13 mouse cellular contexts compared by ENCODE assay signal in the genomic region with DNA sequence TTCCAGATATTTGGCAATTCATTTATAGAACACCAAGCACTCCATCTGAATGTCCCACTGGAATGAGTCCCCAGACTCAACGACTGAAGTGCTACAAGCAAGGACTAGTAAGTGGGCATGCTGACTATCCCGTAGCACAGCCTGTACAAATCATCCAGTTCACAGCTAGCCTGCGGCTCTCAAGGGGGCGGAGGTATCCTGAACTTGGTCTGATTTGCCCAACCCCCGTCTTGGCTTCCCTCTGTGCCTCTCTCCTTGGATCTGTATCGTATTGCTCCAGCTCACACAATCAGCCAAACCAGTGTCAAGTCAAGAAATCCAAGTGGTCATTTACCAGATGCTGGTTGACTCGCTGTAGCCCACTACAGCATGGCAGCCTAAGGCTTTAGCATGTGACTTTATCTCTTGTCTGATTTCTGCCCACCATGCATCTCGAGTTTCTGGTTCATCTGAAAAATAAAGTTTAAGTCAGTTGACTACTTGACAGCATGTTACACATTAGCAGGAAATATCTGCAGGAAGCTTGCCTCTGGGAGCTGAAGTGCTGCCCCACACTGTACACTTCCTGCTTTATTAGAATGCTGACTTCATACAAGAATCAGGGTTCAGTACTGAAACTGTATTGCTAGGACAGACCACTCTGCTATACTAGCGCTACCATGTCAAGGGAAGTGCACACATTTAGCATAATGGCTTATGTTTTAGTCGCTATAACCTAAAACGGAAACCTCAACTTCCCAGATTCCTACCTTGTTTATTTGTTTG. TPM values are rescaled to one million over a fixed set of nuclear protein-coding genes. Genes with fewer than 3 reads are reported as not detected.
DNase-seq lines count a peak whose midpoint lies in the region; ATAC-seq and TF ChIP-seq lines count a peak whose summit lies in the region.
"Had no signal": no experiment of that assay in that cellular context is flagged by ENCODE, and none has a peak within 500 bp of the region (broad histone marks: within the 10 kb centered on the region; RNA-seq: fewer than 3 reads in every experiment).

No protein-coding gene starts in this region.

- WGBS in heart, embryonic 12.5 days: 68% methylated on average over 11 of the region's 11 CpGs
- whole genome bisulfite sequencing in liver, embryonic 14.5 days (ENCODE audit: insufficient replicate concordance): 70% methylated on average over 11 of the region's 11 CpGs
- 84% methylated on average over 11 of the region's 11 CpGs for WGBS in forebrain, postnatal 0 days
- 89% methylated on average over 11 of the region's 11 CpGs for WGBS in midbrain, embryonic 11.5 days

- intact Hi-C loops in heart, postnatal 36 days (cut with DNase I): no loop called here

- H3K4me3 ChIP-seq in heart, embryonic 12.5 days: no peak overlapping the region
- no peak overlapping the region for H3K4me3 ChIP-seq in liver, embryonic 14.5 days (ENCODE audit: insufficient read depth in 1 of 2, low read depth in 2 of 2, low read length in 2 of 2)
- H3K4me3 ChIP-seq in forebrain, postnatal 0 days (ENCODE audit: low read depth, low read length): no peak overlapping the region
- H3K4me3 ChIP-seq in midbrain, embryonic 11.5 days (ENCODE audit: low read depth, low read length): no peak overlapping the region
- H3K4me3 ChIP-seq: forebrain, embryonic 10.5 days; intestine, embryonic 15.5 days had no signal

- no peak for TF ChIP-seq CTCF in liver, embryonic 14.5 days (IDR thresholded peaks at IDR 0.05; ENCODE audit: low read depth)
- no peak for TF ChIP-seq CTCF in forebrain, postnatal 0 days (IDR thresholded peaks at IDR 0.05; ENCODE audit: low read depth)

- no peak for ATAC-seq in heart, embryonic 12.5 days (ENCODE audit: insufficient number of reproducible peaks, low FRiP score)
- ATAC-seq in liver, embryonic 14.5 days (ENCODE audit: insufficient read depth): peak; percentile 34; the same call in 1 of the 2 replicates
- no peak for ATAC-seq in forebrain, postnatal 0 days
- ATAC-seq in midbrain, embryonic 11.5 days (ENCODE audit: low FRiP score): no peak
- ATAC-seq: CD4-positive, CD25-positive, alpha-beta regulatory T cell, adult 4 months; intestine, embryonic 15.5 days had no signal

- H3K9me3 ChIP-seq in heart, embryonic 12.5 days (replicated peaks): no peaks in the 10 kb centered on the region
- H3K9me3 ChIP-seq in liver, embryonic 14.5 days (ENCODE audit: control insufficient read depth, low read length): no peaks in the 10 kb centered on the region
- H3K9me3 ChIP-seq in forebrain, postnatal 0 days (ENCODE audit: low read length): no peaks in the 10 kb centered on the region
- H3K9me3 ChIP-seq in midbrain, embryonic 11.5 days (ENCODE audit: control insufficient read depth, low read length): no peaks in the 10 kb centered on the region
- H3K9me3 ChIP-seq: intestine, embryonic 15.5 days had no signal

- TF ChIP-seq EP300 in liver, embryonic 14.5 days (IDR thresholded peaks at IDR 0.05; ENCODE audit: low read depth): no peak

- peaks cover 42% of the 10 kb centered on the region for H3K36me3 ChIP-seq in heart, embryonic 12.5 days
- H3K36me3 ChIP-seq in liver, embryonic 14.5 days (replicated peaks; ENCODE audit: control insufficient read depth, insufficient read depth, low read depth): peaks cover 18% of the 10 kb centered on the region
- peaks cover 22% of the 10 kb centered on the region for H3K36me3 ChIP-seq in forebrain, postnatal 0 days (ENCODE audit: insufficient read depth)
- peaks cover 4% of the 10 kb centered on the region for H3K36me3 ChIP-seq in midbrain, embryonic 11.5 days (ENCODE audit: control insufficient read depth, insufficient read depth, low read length)

- H3K27ac ChIP-seq in heart, embryonic 12.5 days (ENCODE audit: poor library complexity, severe bottlenecking): peak overlapping the region; percentile 23; the same call in 1 of the 2 replicates
- H3K27ac ChIP-seq in liver, embryonic 14.5 days: no peak overlapping the region
- H3K27ac ChIP-seq in forebrain, postnatal 0 days (ENCODE audit: low read depth, low read length): no peak overlapping the region
- H3K27ac ChIP-seq in midbrain, embryonic 11.5 days (ENCODE audit: low read depth, low read length): no peak overlapping the region
- H3K27ac ChIP-seq: forebrain, embryonic 10.5 days; intestine, embryonic 15.5 days had no signal

- H3K9ac ChIP-seq in heart, embryonic 12.5 days: no peak overlapping the region
- H3K9ac ChIP-seq in liver, embryonic 14.5 days (replicated peaks): no peak overlapping the region
- no peak overlapping the region for H3K9ac ChIP-seq in forebrain, postnatal 0 days
- no peak overlapping the region for H3K9ac ChIP-seq in midbrain, embryonic 11.5 days (ENCODE audit: low read length)
- H3K9ac ChIP-seq: intestine, embryonic 15.5 days had no signal

- no peaks in the 10 kb centered on the region for H3K27me3 ChIP-seq in heart, embryonic 12.5 days (replicated peaks)
- H3K27me3 ChIP-seq in liver, embryonic 14.5 days (ENCODE audit: control insufficient read depth, insufficient read depth, low read length): no peaks in the 10 kb centered on the region
- no peaks in the 10 kb centered on the region for H3K27me3 ChIP-seq in forebrain, postnatal 0 days (ENCODE audit: insufficient read depth, low read length)
- H3K27me3 ChIP-seq in midbrain, embryonic 11.5 days (ENCODE audit: control insufficient read depth, insufficient read depth, low read length): no peaks in the 10 kb centered on the region
- H3K27me3 ChIP-seq: intestine, embryonic 15.5 days had no signal

- 0 out of 2 replicates have a peak, but pooled peaks cover 3% of the 10 kb centered on the region for H3K4me1 ChIP-seq in heart, embryonic 12.5 days (replicated peaks)
- H3K4me1 ChIP-seq in liver, embryonic 14.5 days (replicated peaks; ENCODE audit: control insufficient read depth in 2 of 2, insufficient read depth in 2 of 2, low read length in 1 of 2): no peaks in the 10 kb centered on the region; a peak in 1 of 4 replicates
- no peaks in the 10 kb centered on the region for H3K4me1 ChIP-seq in forebrain, postnatal 0 days (ENCODE audit: insufficient read depth)
- H3K4me1 ChIP-seq in midbrain, embryonic 11.5 days (ENCODE audit: control insufficient read depth, insufficient read depth, low read length): no peaks in the 10 kb centered on the region
- H3K4me1 ChIP-seq: forebrain, embryonic 10.5 days; intestine, embryonic 15.5 days had no signal

- H3K4me2 ChIP-seq in heart, embryonic 12.5 days: no peak overlapping the region
- no peak overlapping the region for H3K4me2 ChIP-seq in liver, embryonic 14.5 days (ENCODE audit: low read depth)
- H3K4me2 ChIP-seq in forebrain, postnatal 0 days (ENCODE audit: low read depth): no peak overlapping the region
- H3K4me2 ChIP-seq in midbrain, embryonic 11.5 days: no peak overlapping the region
- H3K4me2 ChIP-seq: intestine, embryonic 15.5 days had no signal

- DNase-seq in heart, postnatal 36 days: no peak
- peak; percentile 8 for DNase-seq in retina, postnatal 1 day
- no peak for DNase-seq in retina, embryonic 14.5 days (ENCODE audit: low spot score)
- DNase-seq in liver, embryonic 14.5 days (ENCODE audit: low read depth in 3 of 3, low spot score in 3 of 3): no peak
- DNase-seq in forebrain, postnatal 0 days: no peak
- DNase-seq in thymus, postnatal 4 days: no peak
- DNase-seq in midbrain, embryonic 11.5 days (ENCODE audit: low spot score, missing footprints): no peak
- DNase-seq: gastrocnemius, postnatal 14 days; layer of hippocampus, postnatal 36 days had no signal

RNA-seq across cellular contexts. Expression of gene C2cd5, which starts 50.0 kb away (rescaled TPM):
- 25.1 and 25.6 TPM in 2 replicates for polyA plus RNA-seq in heart, embryonic 12.5 days (2016; fragmentation: Nextera tagmentation; extraction: Ambion mirVana)
- total RNA-seq in heart, postnatal 36 days (2021): 10 to 100 TPM; 14.6 to 16.9 TPM
- 12.2 and 16.5 TPM in 2 replicates for polyA plus RNA-seq in liver, embryonic 14.5 days (2012; rRNA removed)
- 14.1 and 14.4 TPM in 2 replicates for polyA plus RNA-seq in liver, embryonic 14.5 days (2014; fragmentation: Nextera tagmentation; extraction: Ambion mirVana)
- total RNA-seq in forebrain, postnatal 0 days (2014; rRNA removed): 32.6 and 45.7 TPM in 2 replicates
- polyA plus RNA-seq in forebrain, postnatal 0 days (2015; fragmentation: Nextera tagmentation; extraction: Ambion mirVana): 10.7 and 18.5 TPM in 2 replicates
- polyA plus RNA-seq in midbrain, embryonic 11.5 days (2014; fragmentation: Nextera tagmentation; extraction: Ambion mirVana): 29.1 and 29.2 TPM in 2 replicates
